Mouse (Mus musculus): ENCODE results near the gene Pax2. TPM values are rescaled to one million over a fixed set of nuclear protein-coding genes. Genes with fewer than 3 reads are reported as not detected.
A peak's percentile ranks its signal among the peaks of the same experiment; 100 is the strongest.

Gene Pax2
- polyA plus RNA-seq, 1 experiment from 2014 or later, result 17.1 TPM

GRCm38 (mm10) chr19:44750051-44751041, 5.5 kb upstream of the Pax2 start:
- no peaks in the 10 kb centered on the region for H3K9me3 ChIP-seq
- peak overlapping the region; percentile 35 for H3K4me3 ChIP-seq
- peak overlapping the region; percentile 92 for H3K27ac ChIP-seq
- H3K4me1 ChIP-seq (replicated peaks), result peaks cover 32% of the 10 kb centered on the region
- H3K36me3 ChIP-seq, result no peaks in the 10 kb centered on the region
- under 1% methylated on average over 39 of the region's 42 CpGs for WGBS
- peak overlapping the region; percentile 52 for H3K4me2 ChIP-seq
- 0 out of 2 replicates have a peak, but pooled peaks have one; percentile 23 for ATAC-seq (ENCODE audit: low FRiP score)
- H3K27me3 ChIP-seq, result peaks cover 100% of the 10 kb centered on the region
- H3K9ac ChIP-seq, result peak overlapping the region; percentile 75

DNA sequence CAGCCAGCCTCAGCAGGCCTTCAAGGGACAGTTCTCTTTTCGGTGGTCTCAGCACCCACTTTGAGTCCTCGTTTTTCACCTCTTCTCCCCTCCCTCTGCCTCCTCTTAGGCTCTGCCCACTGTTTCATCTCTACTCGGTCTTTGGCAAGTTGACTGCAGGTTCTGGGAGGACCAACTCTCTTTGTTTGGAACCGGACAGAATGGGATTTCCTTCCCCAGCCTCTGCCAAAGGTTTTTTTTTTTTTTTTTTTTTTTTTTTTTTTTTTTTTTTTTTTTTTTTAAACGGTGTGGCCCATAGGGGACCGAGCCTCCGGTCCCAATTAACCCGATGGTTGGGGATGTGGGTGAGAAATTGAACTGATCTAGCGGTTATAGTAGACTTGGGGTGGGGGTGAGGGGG, 4.8 kb upstream of the Pax2 start:
- Histone ChIP-seq H3K9ac (peak overlapping the region; percentile 75), H3K9me3 (no peaks in the 10 kb centered on the region), H3K36me3 (no peaks in the 10 kb centered on the region), H3K27me3 (peaks cover 100% of the 10 kb centered on the region), H3K4me1 (replicated peaks) (peaks cover 39% of the 10 kb centered on the region), H3K27ac (peak overlapping the region; percentile 92), H3K4me2 (peak overlapping the region; percentile 52), H3K4me3 (peak overlapping the region; percentile 35)
- ATAC-seq (ENCODE audit: low FRiP score), result no peak
- WGBS, result 0% methylated on average over 9 of the region's 9 CpGs

GRCm38 (mm10) chr19:44751551-44751950, 4.3 kb upstream of the Pax2 start:
- 4% methylated on average over 3 of the region's 3 CpGs for WGBS
- Histone ChIP-seq H3K36me3 (no peaks in the 10 kb centered on the region), H3K27me3 (peaks cover 100% of the 10 kb centered on the region), H3K4me3 (peak overlapping the region; percentile 15; the same call in 1 of the 2 replicates), H3K4me2 (peak overlapping the region; percentile 52), H3K9ac (peak overlapping the region; percentile 56; the same call in 1 of the 2 replicates), H3K27ac (peak overlapping the region; percentile 92), H3K9me3 (no peaks in the 10 kb centered on the region), H3K4me1 (replicated peaks) (peaks cover 41% of the 10 kb centered on the region)
- no peak for ATAC-seq (ENCODE audit: low FRiP score)

DNA sequence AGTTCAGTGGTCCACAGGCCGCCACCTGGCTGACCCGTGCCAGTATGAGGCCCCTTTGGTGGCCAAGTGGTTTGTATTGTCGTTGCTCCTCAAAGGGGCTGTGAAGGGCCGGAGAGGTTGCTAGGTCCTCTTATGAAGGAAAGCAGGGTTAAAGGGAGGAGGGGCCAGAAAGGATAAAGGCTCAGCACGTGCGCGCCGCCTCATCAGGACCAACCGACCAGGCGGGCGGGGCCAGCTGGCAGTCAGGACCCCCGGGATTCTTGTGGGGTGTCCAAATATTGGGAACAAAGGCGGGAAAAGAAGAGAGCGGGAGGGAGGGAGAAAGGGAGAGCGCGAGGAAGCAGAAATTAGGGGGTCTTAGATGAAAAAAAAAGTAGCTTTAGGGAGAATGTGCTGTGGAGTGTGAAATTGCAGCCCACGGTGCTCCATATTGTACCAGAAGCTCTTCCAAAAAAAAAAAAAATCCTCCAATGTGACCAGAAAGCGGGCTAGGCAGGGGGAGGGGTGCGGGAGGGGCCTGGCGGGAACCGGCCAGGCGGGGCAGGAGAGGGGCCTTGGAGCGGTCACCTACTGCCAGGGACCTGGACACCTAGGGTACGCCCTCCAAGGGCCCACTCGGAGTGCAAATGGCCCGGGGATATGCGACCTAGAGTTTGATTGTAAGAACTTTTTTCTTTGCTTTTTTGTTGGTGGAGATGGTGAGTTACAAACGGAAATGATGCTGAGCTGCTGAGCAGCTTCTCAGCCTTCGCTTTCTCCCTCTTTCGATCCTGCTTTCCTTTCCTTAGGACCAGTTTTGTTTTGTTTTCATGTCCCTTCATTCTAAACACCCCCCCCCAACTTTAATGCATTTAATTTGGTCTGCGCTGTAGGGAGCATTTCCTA, 3.5 kb upstream of the Pax2 start:
- H3K4me3 ChIP-seq, result peak overlapping the region; percentile 15; the same call in 1 of the 2 replicates
- H3K4me2 ChIP-seq, result peak overlapping the region; percentile 52
- H3K27me3 ChIP-seq, result peaks cover 100% of the 10 kb centered on the region
- peaks cover 43% of the 10 kb centered on the region for H3K4me1 ChIP-seq (replicated peaks)
- H3K27ac ChIP-seq, result peak overlapping the region; percentile 92
- H3K9me3 ChIP-seq, result no peaks in the 10 kb centered on the region
- peak overlapping the region; percentile 56 for H3K9ac ChIP-seq
- H3K36me3 ChIP-seq, result no peaks in the 10 kb centered on the region
- under 1% methylated on average over 30 of the region's 31 CpGs for WGBS
- no peak for ATAC-seq (ENCODE audit: low FRiP score)

DNA sequence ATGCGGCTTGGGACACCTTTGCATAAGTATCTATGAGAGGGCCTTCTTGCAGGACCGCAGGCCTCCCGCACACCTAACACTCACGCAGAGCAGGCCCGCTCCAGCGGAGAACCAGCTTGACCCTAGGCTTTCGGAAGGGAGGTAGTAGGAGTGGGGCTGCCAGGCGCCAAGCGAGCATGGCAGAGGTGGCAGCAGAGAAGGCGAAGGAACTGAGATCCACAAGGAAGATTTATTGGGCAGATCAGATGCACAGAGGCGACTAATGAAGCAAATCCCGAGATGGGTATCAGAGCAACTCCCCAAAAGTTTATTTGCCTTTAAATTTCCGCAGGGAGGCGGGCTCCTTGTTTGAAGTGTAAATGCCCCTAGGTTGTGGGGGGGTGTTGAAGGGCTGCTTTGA, 2.5 kb upstream of the Pax2 start:
- H3K9ac ChIP-seq, result peak overlapping the region; percentile 14; the same call in 1 of the 2 replicates
- H3K27ac ChIP-seq, result peak overlapping the region; percentile 92
- peaks cover 92% of the 10 kb centered on the region for H3K27me3 ChIP-seq
- peaks cover 43% of the 10 kb centered on the region for H3K4me1 ChIP-seq (replicated peaks)
- H3K4me2 ChIP-seq, result peak overlapping the region; percentile 52
- ATAC-seq (ENCODE audit: low FRiP score), result no peak
- under 1% methylated on average over 14 of the region's 14 CpGs for WGBS
- H3K4me3 ChIP-seq, result peak overlapping the region; percentile 13; the same call in 1 of the 2 replicates
- no peaks in the 10 kb centered on the region for H3K36me3 ChIP-seq
- no peaks in the 10 kb centered on the region for H3K9me3 ChIP-seq

DNA sequence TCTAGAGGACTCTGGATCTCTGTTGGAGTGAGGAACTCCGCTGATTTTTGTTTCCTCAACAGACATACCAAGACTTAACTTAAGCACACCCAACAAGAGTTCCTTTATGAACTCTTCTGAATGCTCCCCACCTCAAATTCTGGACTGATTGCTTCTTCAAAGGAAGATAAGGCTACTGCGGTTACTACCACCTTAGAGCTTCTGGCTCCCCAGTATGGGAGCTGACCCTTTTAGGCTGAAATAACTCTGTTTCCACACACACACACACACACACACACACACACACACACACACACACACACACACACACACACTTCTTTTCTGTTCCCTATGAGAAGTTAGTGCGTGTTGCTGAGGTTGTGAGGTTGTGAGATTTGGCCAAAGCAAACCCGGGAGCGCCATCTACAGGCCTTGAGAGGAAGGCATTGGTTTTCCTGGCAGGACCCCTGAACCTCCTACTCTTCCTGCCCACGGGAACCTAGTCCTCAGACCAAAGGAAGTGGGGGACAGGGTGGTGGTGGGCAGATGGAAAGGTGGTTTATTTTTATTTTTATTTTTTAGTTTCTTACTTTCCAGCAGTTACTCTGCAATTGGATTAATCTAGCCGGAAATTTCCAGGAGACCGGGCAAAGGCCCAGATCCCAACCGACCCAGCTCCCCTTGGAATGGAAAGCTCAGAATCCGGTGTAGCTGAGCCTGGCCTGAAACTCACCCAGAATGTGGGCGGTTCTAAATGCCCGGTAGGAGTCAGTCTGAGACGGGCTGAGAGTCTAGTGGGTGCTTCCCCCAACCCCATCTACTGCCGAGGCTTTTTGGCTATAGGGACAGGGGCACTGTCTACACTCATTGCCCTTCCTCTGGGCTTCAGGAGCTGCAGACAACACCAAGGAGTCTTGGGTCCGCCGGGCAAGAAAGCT, 1.1 kb upstream of the Pax2 start:
- H3K4me1 ChIP-seq (replicated peaks), result peaks cover 43% of the 10 kb centered on the region
- peak overlapping the region; percentile 54 for H3K4me3 ChIP-seq
- H3K27ac ChIP-seq, result peak overlapping the region; percentile 94
- H3K9ac ChIP-seq, result peak overlapping the region; percentile 85
- ATAC-seq (ENCODE audit: low FRiP score), result no peak
- WGBS, result 3% methylated on average over 16 of the region's 16 CpGs
- peaks cover 88% of the 10 kb centered on the region for H3K27me3 ChIP-seq
- peak overlapping the region; percentile 58 for H3K4me2 ChIP-seq
- H3K36me3 ChIP-seq, result no peaks in the 10 kb centered on the region
- H3K9me3 ChIP-seq, result no peaks in the 10 kb centered on the region

DNA sequence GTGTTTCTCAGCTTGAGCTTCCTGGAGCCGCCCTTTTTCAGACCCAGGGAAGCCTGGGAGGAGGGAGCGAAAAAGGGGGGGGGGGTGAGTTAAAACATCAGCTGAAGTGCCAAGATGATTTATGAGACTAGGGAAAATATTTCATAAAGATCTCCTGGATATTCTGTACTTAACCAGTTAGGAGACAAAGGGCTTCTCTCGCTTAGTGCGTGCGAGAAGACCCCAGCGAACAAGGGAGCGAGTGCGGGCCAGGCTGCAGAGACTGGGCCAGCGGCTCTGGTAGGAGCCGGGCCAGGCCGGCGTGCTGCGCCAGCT, 510 bp upstream of the Pax2 start:
- H3K4me2 ChIP-seq, result peak overlapping the region; percentile 58
- H3K4me1 ChIP-seq (replicated peaks), result peaks cover 41% of the 10 kb centered on the region
- under 1% methylated on average over 13 of the region's 13 CpGs for WGBS
- no peaks in the 10 kb centered on the region for H3K9me3 ChIP-seq
- peak overlapping the region; percentile 85 for H3K9ac ChIP-seq
- peaks cover 88% of the 10 kb centered on the region for H3K27me3 ChIP-seq
- peak overlapping the region; percentile 94 for H3K27ac ChIP-seq
- H3K36me3 ChIP-seq, result no peaks in the 10 kb centered on the region
- peak overlapping the region; percentile 54 for H3K4me3 ChIP-seq
- ATAC-seq (ENCODE audit: low FRiP score), result no peak

DNA sequence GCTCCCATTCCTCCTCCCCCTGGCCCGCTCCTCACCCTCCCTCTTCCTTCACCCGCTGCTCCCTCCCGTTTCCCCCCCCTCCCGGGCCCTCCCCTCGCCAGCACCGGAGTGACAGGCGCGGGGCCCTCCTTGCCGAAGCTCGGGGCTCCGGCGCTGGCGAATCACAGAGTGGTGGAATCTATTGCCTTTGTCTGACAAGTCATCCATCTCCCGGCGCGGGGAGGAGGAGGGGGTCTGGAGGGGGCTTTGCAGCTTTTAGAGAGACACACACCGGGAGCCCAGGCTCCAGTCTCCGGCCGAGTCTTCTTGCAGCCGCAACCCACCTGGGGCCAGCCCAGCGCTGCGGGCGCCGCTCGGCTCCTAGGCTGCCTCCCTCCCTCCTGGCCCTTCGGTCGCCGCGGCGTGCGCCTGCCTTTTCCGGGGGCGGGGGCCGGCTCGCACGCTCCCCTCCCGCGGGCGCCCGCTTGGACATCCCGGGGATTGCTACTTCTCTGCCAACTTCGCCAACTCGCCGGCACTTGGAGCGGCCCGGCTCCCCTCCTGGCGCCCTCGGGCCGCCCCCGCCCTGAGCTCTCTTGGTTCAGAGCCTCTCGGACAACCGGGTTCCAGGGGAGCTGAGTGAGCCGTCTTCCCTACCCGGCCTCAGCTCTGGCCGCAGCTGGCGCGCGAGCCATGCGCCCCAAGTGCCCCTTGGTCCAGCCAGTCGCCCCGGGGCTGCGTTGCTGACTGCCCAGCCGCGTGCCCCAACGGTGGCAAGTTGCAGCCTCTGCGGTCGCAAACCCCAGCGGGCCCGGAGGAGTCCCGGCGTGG, 781 bp downstream of the Pax2 start:
- peak; percentile 86 for ATAC-seq (ENCODE audit: low FRiP score)
- H3K36me3 ChIP-seq, result no peaks in the 10 kb centered on the region
- peak overlapping the region; percentile 85 for H3K9ac ChIP-seq
- H3K9me3 ChIP-seq, result no peaks in the 10 kb centered on the region
- H3K4me1 ChIP-seq (replicated peaks), result peaks cover 38% of the 10 kb centered on the region
- H3K27ac ChIP-seq, result peak overlapping the region; percentile 94
- under 1% methylated on average over 66 of the region's 71 CpGs for WGBS
- H3K4me3 ChIP-seq, result peak overlapping the region; percentile 54
- H3K27me3 ChIP-seq, result peaks cover 87% of the 10 kb centered on the region
- peak overlapping the region; percentile 58 for H3K4me2 ChIP-seq

GRCm38 (mm10) chr19:44757231-44757871, 1.5 kb downstream of the Pax2 start:
- Histone ChIP-seq H3K27ac (peak overlapping the region; percentile 94), H3K9ac (peak overlapping the region; percentile 85), H3K27me3 (peaks cover 87% of the 10 kb centered on the region), H3K9me3 (no peaks in the 10 kb centered on the region), H3K4me1 (replicated peaks) (peaks cover 37% of the 10 kb centered on the region), H3K36me3 (no peaks in the 10 kb centered on the region), H3K4me2 (peak overlapping the region; percentile 58), H3K4me3 (peak overlapping the region; percentile 54)
- no peak for ATAC-seq (ENCODE audit: low FRiP score)
- WGBS, result under 1% methylated on average over 37 of the region's 38 CpGs

DNA sequence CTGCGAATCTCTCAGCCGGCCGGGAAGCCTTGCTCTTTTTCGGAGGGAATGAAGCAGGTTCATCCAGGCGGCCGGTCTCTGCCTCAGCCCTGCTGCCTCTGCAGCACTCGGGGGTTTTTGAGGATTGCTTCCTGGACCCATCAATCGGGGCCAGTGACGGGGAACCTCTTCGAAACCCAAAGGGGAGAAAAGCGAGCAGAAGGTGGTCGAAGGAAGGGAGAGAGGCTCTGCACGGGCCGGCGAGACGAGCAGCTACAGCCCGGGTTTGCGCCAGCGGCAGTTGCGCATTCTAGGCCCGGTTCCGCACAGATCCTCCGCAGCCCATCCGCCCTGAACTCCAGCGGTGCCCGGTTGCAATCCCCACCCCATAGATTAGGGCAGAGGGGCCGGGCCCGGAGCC, 3.0 kb downstream of the Pax2 start:
- no peaks in the 10 kb centered on the region for H3K36me3 ChIP-seq
- H3K27me3 ChIP-seq, result peaks cover 87% of the 10 kb centered on the region
- no peaks in the 10 kb centered on the region for H3K9me3 ChIP-seq
- H3K27ac ChIP-seq, result peak overlapping the region; percentile 87
- peak overlapping the region; percentile 53 for H3K4me2 ChIP-seq
- H3K9ac ChIP-seq, result peak overlapping the region; percentile 84
- no peak for ATAC-seq (ENCODE audit: low FRiP score)
- peaks cover 37% of the 10 kb centered on the region for H3K4me1 ChIP-seq (replicated peaks)
- under 1% methylated on average over 28 of the region's 28 CpGs for WGBS
- H3K4me3 ChIP-seq, result peak overlapping the region; percentile 54

All from hindbrain, embryonic 13.5 days (tissue).